Mouse (Mus musculus) left cerebral cortex, adult 11 months (tissue): ENCODE data around the gene Gm266.

Experiments
- DNase-seq: peaks from one replicate; pipeline ENCODE4 v3.0.0; 2022; ENCODE audit warnings: low spot score

The Gm266 gene

GRCm38 (mm10) chr12:111503063-111503567 is 17.5 kb upstream of the Gm266 start:
- DNase-seq: no peak

DNA sequence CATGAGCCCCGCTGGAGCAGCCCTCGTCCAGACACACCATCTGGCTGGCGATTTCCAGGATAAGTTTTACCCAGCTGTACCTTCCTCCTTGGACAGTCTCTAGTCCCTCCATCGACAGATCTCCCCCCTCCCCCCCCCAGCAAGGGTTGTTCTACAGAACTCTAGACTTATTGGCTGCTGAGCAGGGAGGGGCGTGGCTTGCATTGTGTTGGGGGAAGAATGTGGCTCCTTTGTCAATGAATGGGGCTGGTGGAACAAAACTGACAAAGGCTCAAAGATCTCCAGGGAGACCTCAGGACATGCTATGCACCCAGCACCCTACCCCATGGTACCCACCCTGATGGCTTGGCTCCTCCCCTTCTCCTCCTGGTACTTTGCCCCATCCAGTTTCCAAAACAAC is 15.1 kb upstream of the Gm266 start:
- no peak for DNase-seq

DNA sequence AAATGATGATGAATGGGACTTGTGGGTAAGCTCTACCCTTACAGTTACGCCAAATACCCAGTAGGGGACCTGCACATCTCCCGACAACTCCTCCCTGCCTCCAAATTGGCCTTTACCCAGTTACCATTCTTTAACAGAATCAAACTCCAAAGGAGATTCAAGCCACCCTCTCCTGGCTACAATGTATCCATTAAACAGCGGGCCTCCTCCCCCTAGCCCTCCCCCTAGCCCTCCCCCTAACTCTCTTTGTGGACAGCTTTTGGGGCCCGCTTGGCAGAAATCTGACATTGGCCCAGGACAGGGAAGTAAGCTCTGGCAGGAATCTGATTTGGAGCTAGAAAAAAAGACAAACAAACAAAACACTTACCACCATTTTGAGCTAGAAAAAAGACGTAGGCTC is 14.0 kb upstream of the Gm266 start:
- no peak for DNase-seq

DNA sequence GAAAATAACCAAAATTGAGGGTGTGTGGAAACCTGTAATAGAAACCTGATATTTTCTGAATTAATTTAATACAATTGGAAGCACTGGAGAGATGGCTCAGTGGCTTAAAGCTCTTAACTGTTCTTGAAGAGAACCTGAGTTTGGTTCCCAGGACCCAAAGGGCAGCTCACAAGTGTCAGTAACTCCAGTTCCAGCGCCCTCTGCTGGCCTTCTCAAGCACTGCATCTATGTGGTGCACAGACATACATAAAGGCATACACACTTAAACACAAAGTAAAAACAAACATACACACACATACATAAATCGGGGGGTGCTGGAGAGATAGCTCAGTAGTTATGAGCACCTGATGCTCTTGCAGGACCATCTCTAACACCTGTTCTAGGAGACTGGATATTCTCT is 11.5 kb upstream of the Gm266 start:
- DNase-seq: no peak

GRCm38 (mm10) chr12:111494931-111495330 is 9.3 kb upstream of the Gm266 start:
- DNase-seq: no peak

DNA sequence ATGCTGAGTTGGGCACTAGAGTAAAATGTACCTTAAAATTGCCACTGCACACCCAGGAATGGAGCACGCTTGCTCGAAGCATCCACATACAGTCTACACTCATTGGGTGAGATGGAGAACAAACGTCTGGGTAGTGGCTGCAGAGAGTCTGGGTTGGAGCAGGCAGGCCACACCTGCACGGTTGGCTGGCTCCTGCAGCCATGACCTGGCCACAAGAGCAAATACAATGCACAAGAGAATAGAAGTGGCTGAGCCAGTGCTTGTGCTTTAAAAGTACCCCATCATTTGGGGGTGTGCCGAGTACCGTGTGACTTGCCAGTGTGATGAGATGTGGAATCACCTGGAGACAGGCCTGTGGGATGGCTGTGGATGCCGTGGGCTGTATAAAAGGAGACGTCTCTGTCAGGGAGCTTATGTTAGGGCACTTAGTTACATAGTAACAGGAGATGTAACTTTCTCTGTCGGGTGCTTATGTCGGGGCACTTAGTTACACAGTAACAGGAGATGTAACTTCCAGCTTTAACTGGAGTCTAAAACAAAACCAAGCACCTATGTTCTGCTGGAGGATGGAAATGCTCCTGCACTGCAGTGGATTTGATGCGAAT is 3.7 kb upstream of the Gm266 start:
- DNase-seq: no peak

DNA sequence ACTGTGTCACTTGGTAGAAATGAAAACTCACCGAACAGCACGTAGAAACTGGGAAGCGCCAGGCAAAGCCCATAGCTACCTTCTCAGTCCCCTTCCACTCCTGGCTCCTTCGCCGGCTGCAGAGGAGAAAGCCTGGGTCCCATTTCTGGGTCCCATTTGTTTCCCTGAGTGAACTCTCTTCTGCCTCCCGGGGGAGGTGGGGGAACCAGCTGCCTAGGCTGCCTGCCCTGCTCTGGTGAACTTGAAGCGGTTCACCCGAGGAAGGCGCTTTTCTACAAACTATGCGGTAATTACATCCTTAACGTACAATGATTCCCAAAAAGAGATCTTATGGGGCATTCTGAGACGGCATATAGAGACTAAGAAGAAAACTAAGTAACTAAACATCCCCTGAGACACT is 832 bp upstream of the Gm266 start:
- DNase-seq: no peak

DNA sequence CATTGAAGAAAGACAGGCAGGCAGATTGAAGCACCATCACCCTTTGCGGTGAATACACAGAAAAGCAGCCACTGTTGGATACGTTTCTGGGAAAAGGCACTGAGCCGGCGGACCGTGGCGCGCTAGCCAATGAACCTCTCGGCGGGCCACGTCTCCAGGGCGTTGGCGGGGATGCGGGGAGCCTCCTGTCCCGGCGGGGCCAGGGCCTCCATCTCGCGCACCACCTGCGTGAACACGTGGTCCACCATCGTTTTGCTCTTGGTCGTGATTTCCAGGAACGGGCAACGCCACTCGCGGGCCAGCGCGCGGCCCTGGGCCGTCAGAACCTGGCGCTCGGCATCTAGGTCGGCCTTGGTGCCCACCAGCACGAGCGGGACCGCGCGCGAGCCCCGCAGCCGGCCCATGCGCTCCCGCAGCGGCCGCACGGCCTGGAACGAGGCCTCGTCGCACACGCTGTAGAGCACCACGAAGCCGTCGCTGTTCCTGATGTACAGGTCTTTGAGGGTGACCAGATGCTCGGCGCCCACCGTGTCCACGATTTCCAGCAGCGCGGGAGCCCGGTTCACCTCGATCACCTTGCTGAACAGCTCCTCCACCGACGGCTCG is 474 bp downstream of the Gm266 start:
- DNase-seq: no peak

DNA sequence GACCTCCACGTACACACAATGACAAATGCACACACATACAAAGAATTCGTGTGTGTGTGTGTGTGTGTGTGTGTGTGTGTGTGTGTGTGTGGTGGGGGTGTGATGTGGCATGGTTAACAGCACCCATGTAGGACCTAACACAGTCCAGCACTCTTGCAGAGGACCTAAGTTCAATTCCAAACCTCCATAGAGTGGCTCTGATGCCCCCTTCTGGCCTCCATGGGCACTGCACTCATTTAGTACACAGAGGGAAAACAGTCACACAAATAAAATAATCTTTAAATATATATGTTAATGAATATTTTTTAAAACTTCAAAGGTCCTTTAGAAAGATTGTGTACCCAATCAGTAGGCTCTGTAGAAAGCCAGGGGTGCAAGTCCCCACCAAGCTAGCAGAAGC is 5.7 kb downstream of the Gm266 start:
- no peak for DNase-seq

DNA sequence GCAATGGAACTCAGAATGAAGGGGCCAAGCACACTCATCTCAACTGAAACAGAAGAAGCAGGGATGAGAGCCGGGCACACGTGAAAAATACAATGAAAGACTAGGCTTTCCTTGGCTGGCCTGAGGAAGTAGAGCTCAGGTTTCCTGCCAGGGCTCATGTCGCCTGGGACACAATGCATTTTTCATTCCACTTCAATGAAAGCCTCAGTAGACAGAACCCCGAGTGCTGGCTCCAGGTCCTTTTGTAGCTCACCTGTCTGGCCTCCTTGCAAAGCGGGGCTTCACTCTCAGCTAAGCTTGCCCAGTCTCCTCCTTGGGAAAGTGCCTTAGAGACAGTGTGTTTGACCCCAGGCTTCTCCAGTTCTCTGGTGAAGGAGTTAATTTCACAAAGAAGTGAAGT is 6.7 kb downstream of the Gm266 start:
- DNase-seq: no peak

DNA sequence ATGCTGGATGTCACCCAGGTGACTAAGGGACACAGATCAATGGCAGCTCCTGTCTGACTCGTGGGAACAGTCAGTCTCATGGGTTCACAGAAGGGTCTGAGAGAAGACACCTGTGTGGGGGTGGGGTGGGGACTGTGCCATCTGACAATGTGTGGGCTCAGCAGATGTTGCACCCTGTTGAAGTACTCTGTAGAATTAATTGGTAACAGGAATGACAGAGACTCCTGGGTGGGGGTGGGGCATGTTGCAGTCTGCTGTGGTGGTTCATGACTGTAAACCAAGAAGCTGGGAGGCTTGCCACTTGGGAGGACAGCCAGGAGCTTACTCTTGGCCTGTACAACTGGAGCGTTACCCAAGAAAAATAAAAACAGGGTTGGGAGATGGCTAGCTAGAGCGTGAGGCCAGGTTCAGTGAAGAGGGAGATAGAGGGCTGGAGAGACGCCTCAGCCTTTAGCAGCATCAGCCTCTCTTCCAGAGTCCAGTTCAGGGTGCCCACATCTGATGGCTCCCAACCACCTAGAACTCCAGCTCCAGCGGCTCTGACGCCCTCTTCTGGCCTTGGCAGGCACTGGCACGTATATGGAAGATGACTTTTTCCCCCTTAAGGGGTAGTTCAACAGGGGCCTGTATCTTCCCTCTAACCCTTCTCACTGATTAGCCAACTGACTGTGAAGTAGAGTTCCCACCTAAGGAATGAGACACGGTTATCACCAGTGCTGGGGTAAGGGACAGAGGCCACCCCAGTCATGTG is 10.6 kb downstream of the Gm266 start:
- no peak for DNase-seq

GRCm38 (mm10) chr12:111474384-111474783 is 11.2 kb downstream of the Gm266 start:
- DNase-seq: no peak

DNA sequence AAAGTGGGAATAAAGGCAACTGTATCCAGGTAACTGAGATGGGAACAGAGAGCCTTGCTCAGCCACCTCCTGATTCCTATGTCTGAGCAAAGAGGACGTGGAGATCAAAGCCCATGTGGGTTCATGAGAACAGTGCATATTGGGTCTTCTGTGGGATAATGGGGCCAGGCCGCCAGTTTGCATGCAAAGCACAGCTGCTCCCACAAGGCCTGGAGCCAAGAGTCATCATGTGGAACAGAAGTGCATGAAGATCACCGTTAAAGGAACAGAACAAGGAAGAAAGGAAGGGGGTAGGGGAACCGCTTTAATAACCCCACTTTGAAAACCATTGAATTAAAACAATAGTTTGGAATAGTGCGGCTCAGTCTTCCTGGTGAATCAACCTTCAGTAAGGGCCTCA is 12.7 kb downstream of the Gm266 start:
- DNase-seq: no peak

DNA sequence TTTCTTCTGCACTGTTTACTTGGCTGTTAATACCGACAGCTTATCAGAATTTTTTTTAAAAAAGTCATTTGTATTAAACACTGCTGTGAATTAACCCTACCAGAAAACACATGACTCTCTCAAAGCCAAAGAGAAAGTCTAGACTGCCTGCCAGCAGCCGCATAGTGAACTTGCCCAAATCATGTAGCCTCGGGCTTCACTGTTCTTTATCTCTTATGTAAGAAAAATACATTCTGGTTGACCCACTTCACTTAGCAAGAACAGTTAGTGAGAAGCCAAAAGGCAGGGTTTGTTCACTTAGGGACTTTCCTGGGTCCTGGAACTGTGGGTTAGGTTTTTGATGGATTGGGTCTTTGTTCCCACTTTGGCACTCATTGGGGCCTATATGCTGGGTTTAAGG is 13.9 kb downstream of the Gm266 start:
- DNase-seq: no peak

GRCm38 (mm10) chr12:111471119-111471518 is 14.5 kb downstream of the Gm266 start:
- DNase-seq: no peak

DNA sequence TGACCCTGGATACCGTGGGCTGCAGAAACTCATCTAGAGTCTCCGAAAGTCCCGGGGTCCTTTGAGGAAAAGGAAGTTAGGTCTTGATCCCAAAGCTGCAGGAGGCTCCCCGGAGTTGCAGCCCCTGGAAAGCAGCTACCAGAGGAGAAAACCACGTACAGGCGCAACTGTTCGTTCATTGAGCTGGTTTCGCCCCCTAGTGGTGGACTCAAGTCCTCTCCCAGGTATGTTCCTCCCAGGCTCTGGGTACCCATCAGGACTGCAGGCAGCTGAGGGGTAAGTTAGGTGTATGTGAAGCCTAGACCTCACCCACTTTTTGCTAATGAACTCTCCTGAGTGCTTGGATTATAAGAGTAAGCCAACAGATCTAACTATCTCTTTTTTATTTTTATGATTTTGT is 16.1 kb downstream of the Gm266 start:
- peak; percentile 25 for DNase-seq

DNA sequence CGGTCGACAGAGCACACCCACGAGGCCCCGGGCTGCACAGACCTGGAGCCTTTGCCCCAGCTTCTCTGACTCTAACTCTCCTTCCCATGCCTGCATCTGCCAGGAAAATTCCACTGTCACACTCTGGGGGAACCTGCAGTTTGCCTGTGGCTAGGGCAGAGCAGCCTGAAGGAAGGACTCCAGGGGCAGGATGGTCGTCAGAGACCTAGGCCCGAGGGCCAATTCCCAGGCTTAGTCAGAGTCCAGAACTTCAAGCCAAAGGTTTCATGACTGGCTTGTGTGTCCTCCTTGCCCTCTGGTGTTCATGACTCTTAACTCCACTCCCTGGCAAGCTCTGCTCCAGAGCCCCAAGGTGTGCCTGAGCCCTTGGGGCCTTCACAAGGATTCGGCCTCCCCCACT is 17.4 kb downstream of the Gm266 start:
- DNase-seq: no peak

GRCm38 (mm10) chr12:111466369-111466768 is 19.3 kb downstream of the Gm266 start:
- DNase-seq: no peak

GRCm38 (mm10) chr12:111463570-111463969 is 22.1 kb downstream of the Gm266 start:
- DNase-seq: no peak

DNA sequence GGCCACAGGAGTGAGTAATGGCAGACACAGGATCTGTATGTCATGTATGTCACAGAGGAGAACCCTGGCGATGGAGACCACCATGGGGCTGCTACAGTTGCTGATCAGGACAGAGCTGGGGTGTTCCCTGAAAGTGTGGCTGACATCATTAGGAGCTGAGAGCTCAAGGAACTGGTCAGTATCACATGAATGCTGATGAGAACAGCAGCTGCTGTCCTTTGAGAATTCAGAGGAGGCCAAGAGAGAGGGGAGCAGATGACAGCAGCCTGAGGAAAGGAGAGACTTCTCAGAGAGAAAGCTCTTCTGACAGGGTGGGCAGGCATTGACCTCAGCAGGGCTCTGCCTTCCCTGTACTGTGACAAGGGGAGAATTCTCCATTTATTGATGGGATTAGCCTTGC is 27.9 kb downstream of the Gm266 start:
- no peak for DNase-seq

DNA sequence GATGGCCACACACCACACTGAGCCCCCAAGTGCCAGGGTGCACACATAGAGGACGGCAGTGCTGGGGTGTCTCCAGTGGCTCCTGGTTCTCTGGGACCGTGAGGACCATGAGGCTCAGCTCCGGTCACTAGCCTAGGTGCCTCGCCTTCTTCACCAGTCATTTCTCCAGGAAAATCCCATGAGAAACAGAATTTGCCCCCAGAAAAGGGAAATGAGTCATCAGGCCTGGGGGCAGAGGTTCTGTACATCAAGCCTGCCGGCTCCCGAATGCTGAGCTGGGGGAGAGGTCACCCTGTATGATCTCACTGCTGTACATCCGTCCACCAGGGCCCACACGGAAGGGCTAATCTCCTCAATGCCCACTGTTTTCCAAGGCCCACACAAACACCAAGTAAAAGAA is 29.8 kb downstream of the Gm266 start:
- DNase-seq: no peak

DNA sequence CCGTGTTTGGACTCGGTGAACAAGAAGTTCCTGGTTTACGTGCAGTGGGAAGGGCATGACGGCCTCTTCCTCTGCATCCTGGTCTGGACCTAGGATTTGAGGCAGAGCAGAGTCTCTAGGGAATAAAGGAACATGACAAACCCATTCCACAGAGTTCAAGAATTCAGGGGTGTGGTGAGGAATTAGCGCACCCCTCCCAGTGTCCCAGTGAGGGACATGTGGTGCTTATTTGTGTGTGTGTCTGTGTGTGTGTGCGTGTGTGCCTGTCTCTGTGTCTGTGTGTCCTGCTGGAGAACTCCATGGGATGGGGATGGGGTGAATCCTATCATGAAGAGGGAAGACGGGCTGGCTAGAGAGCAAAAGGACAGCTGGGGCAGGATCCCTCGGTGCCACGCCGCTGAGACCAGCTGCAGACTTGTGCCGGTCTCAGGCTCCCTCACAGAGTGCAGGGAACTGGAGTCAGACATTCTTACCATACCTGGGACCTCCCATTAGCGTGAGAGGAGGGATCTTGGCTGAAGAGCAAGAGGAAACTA is 30.2 kb downstream of the Gm266 start:
- no peak for DNase-seq
